Mouse (Mus musculus) olfactory bulb, adult 2 months (tissue): ENCODE measurements around the gene Gm49358.

Experiments
- CTCF ChIP-seq: fragments of 200-500 bp; IDR thresholded peaks from 2 replicates; pipeline ENCODE4 v1.5.1; 2012; ENCODE audit warnings: low read depth, mild to moderate bottlenecking, low read length, moderate library complexity; ENCODE audit not compliant: insufficient read depth
- POLR2A ChIP-seq: fragments of 200-500 bp; IDR thresholded peaks from 2 replicates; pipeline ENCODE4 v1.6.1; 2012; ENCODE audit warnings: mild to moderate bottlenecking, low read depth, low read length, moderate library complexity; ENCODE audit not compliant: insufficient read depth

DNA sequence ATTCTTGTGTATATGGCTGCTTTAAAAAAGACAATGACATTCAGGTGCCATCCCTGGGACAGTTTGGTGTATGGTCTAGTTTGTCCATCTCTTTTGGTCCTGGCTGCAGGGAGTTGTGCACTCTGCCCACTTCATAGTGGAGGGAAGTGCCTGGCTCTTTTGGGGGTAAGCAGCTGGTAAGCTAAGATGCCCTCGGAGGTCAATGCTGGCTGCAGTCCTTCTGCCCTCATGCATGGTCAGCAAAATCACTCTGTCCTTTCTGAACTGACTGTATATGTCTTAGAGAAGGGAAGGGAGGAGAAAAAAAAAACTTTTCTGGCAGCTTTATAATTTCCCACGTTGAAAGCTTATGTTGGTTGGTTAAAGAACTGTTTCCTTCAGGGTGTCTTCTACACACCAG, 21.6 kb downstream of the Gm49358 start:
- TF ChIP-seq CTCF (no peak), POLR2A (no peak)
